Mouse (Mus musculus) cerebellum, adult 2 months (tissue): ENCODE measurements around the gene Daam1.

ENCODE experiments used
- CTCF ChIP-seq: fragments of 200-500 bp; IDR thresholded peaks from 2 replicates; pipeline ENCODE4 v1.5.1; 2011; ENCODE audit warnings: low read depth, mild to moderate bottlenecking, control low read depth, low read length, moderate library complexity, borderline replicate concordance; ENCODE audit not compliant: insufficient read depth
- POLR2A ChIP-seq: fragments of 200-500 bp; IDR thresholded peaks from 2 replicates; pipeline ENCODE4 v1.6.1; 2011; ENCODE audit warnings: low read length, control low read depth, borderline replicate concordance; ENCODE audit not compliant: insufficient read depth

- TF ChIP-seq POLR2A (no peak), CTCF (no peak)
Measured at GRCm38 (mm10) chr12:71938513-71938912, 107.6 kb downstream of the Daam1 start.
